Mouse (Mus musculus) midbrain, embryonic 10.5 days (tissue): ENCODE data around the gene Copa. TPM values are rescaled to one million over a fixed set of nuclear protein-coding genes. Genes with fewer than 3 reads are reported as not detected.

Experiments
- DNase-seq: peaks from one replicate; pipeline ENCODE4 v3.0.0-alpha.2; 2017; ENCODE audit warnings: low spot score
- H3K27ac ChIP-seq: fragments of 300-500 bp; sonication (generic); replicated peaks from 2 replicates; pipeline ENCODE4 v1.5.1; 2016; ENCODE audit warnings: mild to moderate bottlenecking
- H3K27me3 ChIP-seq: fragments of 300-500 bp; sonication (generic); 2 replicates; pipeline ENCODE4 v1.6.1; 2016; ENCODE audit warnings: low read depth, mild to moderate bottlenecking; ENCODE audit not compliant: poor library complexity, severe bottlenecking
- H3K36me3 ChIP-seq: fragments of 300-500 bp; sonication (generic); 2 replicates; pipeline ENCODE4 v1.6.1; 2016; ENCODE audit warnings: mild to moderate bottlenecking, moderate library complexity
- H3K4me1 ChIP-seq: fragments of 300-500 bp; sonication (generic); 2 replicates; pipeline ENCODE4 v1.6.1; 2016
- H3K4me3 ChIP-seq: fragments of 300-500 bp; sonication (generic); 2 replicates; pipeline ENCODE4 v1.5.1; 2016; ENCODE audit warnings: mild to moderate bottlenecking, moderate library complexity
- H3K9me3 ChIP-seq: fragments of 300-500 bp; sonication (generic); replicated peaks from 2 replicates; pipeline ENCODE4 v1.6.1; 2016; ENCODE audit warnings: mild to moderate bottlenecking
- WGBS: fragments of 180-500 bp; shearing (Covaris S2); methylation state at CpG from one replicate; pipeline ENCODE4 v1.1.7; 2016; 5-methylcytosine and 5-hydroxymethylcytosine counted together
- polyA plus RNA-seq: library from polyadenylated mRNA; unstranded; fragments of >200 nt; fragmentation: Nextera tagmentation; extraction: Ambion mirVana; gene quantifications from 2 replicates; pipeline ENCODE4 v1.2.1, GENCODE M21; 2016

Gene Copa
- polyA plus RNA-seq, 1 experiment from 2014 or later, result 175 TPM

DNA sequence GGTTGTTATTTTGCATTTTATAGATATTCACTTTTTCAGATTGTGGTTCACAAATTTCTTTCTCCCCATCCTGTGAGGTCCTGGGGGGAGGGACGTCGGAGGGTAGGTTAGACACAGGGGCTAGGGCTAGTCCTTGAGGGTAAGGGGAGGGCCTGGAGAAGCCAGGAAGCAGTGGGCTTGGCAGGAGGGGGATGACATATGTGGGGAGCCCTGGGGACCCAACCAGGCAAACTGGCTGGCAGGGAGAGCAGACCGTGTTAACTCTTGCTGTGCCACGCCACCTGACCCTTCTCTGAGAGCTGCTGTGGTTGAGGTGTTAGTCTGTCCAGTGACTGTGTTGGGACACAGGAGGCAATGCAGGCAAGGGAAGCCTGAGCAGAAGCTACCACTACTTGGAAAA, 21.7 kb upstream of the Copa start:
- WGBS, result 59% methylated on average over 4 of the region's 4 CpGs
- no peak for DNase-seq
- peak overlapping the region; percentile 84 for H3K27ac ChIP-seq

DNA sequence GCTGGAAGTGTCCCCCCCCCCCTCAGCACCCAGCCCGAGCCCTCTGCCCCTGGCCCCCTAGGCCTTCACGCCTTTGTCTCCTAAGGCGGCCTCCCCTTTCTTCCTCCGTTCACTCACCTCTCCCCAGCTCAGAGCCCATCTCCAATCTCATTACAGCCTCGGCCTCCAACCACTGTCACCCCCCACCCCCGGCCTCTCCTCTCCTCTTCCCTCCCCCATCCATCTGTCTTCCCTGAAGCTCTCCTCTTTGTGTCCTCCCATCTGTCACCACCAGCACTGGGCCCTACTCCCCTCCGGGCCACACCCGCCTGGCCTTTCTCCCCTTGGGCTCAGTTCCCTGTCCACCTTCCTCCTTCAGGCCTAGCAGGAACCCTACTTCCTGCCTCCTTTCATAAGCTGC, 21.1 kb upstream of the Copa start:
- no peaks in the 10 kb centered on the region for H3K9me3 ChIP-seq
- H3K27ac ChIP-seq, result peak overlapping the region; percentile 84
- peaks cover 71% of the 10 kb centered on the region for H3K4me1 ChIP-seq
- DNase-seq, result no peak
- H3K4me3 ChIP-seq, result peak overlapping the region; percentile 3; the same call in 1 of the 2 replicates
- peaks cover 25% of the 10 kb centered on the region for H3K36me3 ChIP-seq
- H3K27me3 ChIP-seq, result peaks cover 10% of the 10 kb centered on the region; the same call in 1 of the 2 replicates
- 32% methylated on average over 8 of the region's 8 CpGs for WGBS

More for the DNA sequence above, 21.7 kb upstream of the Copa start:
- Histone ChIP-seq H3K4me3 (0 out of 2 replicates have a peak overlapping the region, but pooled peaks have one; percentile 3), H3K36me3 (peaks cover 20% of the 10 kb centered on the region), H3K9me3 (no peaks in the 10 kb centered on the region), H3K4me1 (peaks cover 71% of the 10 kb centered on the region), H3K27me3 (peaks cover 16% of the 10 kb centered on the region)

DNA sequence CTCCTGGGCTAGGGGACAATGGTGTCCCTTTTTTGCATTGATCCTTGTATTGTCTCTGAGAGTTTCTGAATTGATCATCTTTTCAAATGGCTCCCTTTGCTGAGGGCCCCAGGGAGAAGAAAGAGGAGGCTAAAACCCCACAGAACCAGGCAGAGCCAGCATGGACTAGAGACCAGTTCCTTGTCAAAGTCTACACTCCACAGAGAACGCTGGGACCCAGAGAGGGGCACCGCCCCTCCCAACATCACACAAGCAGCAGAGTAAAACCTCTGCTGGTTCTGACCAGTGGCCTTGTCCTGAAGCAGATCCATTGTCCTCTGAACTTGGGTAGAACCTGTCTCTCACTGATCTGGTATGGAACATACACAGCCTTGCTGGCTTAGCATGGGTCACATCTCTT, 20.2 kb upstream of the Copa start:
- Histone ChIP-seq H3K4me1 (peaks cover 69% of the 10 kb centered on the region), H3K9me3 (no peaks in the 10 kb centered on the region), H3K4me3 (no peak overlapping the region), H3K36me3 (peaks cover 34% of the 10 kb centered on the region), H3K27ac (peak overlapping the region; percentile 84), H3K27me3 (peaks cover 1% of the 10 kb centered on the region; the same call in 1 of the 2 replicates)
- WGBS, result 85% methylated on average over 2 of the region's 2 CpGs
- no peak for DNase-seq

DNA sequence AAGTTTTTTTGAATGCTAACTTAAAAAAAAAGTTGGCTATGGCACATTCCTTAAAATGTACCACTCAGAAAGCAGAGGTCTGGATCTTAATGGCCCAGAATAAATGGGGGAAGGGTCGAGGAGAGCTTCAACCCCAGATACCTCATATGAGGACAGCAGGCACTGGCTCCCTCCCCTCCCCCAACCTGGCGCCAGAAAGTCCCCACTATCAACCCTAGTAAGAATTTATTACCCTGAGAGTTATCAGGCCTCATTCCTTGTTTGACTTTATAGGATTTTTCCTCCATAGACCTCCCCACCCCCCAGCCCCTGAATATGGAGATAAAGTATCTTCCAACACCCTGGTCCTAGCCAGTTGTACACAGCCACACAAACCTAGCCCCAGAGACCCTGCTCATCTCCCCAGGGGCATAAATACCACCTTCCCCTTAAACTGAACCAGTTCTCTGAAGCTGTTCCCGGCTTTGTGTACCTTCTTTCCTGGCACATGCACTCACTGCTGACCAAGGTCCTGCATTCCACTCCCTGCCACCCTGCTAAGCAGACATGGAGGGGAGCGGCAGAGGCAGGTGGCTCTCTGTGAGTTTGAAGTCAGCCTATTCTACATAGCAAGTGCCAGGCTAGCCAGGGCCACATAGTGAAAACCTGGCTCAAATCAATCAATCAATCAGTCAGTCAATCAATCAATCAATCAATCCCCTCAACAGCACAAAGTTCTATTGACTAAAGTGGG, 18.9 kb upstream of the Copa start:
- Histone ChIP-seq H3K27ac (0 out of 2 replicates have a peak overlapping the region, but pooled peaks have one; percentile 18), H3K4me3 (no peak overlapping the region), H3K4me1 (peaks cover 56% of the 10 kb centered on the region), H3K9me3 (no peaks in the 10 kb centered on the region), H3K27me3 (no peaks in the 10 kb centered on the region), H3K36me3 (peaks cover 48% of the 10 kb centered on the region)
- WGBS, result 63% methylated on average over 4 of the region's 4 CpGs
- no peak for DNase-seq

DNA sequence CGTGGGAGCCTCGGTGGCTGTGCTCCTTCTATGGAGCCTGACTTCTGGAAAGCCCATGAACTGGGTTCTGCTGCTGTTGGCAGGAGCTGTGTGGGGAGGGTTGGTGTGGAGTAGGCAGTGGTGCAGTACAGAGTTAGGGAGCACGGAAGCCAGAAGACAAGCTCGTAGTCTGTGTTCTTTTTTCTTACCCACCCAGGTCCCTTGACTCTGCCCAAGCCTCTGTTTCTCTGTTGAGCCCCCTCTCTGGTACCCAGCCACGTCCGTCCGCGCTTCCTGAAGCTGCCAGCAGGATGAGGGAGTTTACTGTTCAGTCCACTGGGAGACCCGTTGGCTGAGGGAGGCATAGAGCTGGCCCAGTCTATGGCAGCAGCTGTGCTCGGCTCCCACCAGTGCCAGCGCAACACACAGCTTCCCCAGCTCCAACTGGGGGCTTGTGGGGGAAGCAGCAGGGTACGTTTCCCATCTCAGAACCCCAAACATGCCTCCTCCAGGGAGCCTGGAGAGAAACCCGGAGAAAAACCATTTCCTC, 17.7 kb upstream of the Copa start:
- H3K9me3 ChIP-seq, result no peaks in the 10 kb centered on the region
- H3K4me3 ChIP-seq, result no peak overlapping the region
- H3K36me3 ChIP-seq, result peaks cover 60% of the 10 kb centered on the region
- peak overlapping the region; percentile 63; the same call in 1 of the 2 replicates for H3K27ac ChIP-seq
- WGBS, result 71% methylated on average over 13 of the region's 13 CpGs
- no peaks in the 10 kb centered on the region for H3K27me3 ChIP-seq
- DNase-seq, result no peak
- H3K4me1 ChIP-seq, result peaks cover 45% of the 10 kb centered on the region

DNA sequence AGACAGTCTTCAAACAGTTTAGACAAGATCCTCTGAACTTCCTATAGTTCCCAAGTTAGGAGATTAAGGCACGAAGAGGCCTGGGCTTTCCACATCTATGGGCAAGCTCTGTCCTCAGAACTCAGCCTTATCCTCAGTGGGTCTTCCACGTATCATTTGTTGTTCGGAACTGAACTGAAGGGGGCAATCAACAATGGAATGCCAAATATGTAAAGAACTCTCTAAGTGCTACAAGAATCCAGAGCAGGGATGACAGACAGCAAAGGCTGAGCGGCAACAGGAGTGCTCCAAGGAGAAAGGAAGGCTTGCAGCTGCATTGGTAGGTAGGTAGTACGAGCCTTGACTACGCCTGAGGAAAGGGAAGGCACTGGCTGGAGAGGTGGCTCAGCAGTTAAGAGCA, 12.1 kb upstream of the Copa start:
- 78% methylated on average over 6 of the region's 6 CpGs for WGBS
- Histone ChIP-seq H3K36me3 (peaks cover 100% of the 10 kb centered on the region), H3K4me3 (no peak overlapping the region)

DNA sequence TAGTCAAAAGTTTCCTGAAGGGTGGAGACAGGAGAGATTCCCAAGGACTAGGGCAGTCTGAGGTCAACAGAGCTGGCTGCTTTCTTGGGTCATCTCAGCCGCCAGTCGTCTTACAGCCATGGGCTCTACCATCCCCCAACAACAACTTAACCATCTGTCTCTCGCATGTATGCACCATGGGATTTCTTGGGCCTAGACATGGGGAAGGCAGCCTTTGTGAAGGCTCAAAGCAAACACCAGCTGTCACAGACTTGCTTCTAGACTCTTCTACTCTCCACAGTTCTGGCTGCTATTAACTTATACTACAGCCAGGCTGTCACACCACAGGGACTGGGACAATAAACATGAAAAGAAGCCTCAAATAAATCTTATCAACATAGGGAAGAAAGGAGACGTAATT, 10.8 kb upstream of the Copa start:
- WGBS, result 74% methylated on average over 4 of the region's 4 CpGs
- Histone ChIP-seq H3K4me1 (no peaks in the 10 kb centered on the region), H3K27ac (peak overlapping the region; percentile 50; the same call in 1 of the 2 replicates), H3K9me3 (no peaks in the 10 kb centered on the region), H3K27me3 (no peaks in the 10 kb centered on the region), H3K36me3 (peaks cover 100% of the 10 kb centered on the region), H3K4me3 (no peak overlapping the region)
- no peak for DNase-seq

More for the DNA sequence above, 12.1 kb upstream of the Copa start:
- H3K27ac ChIP-seq, result no peak overlapping the region
- no peaks in the 10 kb centered on the region for H3K9me3 ChIP-seq
- no peaks in the 10 kb centered on the region for H3K27me3 ChIP-seq
- no peak for DNase-seq
- 0 out of 2 replicates have a peak, but pooled peaks cover under 1% of the 10 kb centered on the region for H3K4me1 ChIP-seq

DNA sequence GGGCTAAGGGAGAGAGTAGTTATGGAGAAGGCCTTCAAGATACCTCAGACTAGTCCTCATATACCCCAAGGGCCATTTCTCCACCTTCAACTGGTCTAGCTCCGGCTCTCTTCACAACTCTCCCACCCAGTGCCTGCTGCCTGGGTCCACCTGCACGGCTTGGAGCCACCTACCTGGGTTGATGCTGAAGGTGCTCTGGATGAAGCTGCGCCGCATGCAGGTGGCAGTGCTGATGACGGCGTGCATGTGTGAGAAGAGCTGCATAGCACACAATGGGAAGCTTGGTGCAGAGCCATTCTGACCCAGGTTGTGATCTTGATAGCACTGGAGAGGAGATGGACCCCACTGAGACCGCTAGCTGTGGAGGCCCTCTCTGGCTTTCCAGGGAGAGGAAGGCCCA, 9.7 kb upstream of the Copa start:
- WGBS, result 95% methylated on average over 7 of the region's 7 CpGs

DNA sequence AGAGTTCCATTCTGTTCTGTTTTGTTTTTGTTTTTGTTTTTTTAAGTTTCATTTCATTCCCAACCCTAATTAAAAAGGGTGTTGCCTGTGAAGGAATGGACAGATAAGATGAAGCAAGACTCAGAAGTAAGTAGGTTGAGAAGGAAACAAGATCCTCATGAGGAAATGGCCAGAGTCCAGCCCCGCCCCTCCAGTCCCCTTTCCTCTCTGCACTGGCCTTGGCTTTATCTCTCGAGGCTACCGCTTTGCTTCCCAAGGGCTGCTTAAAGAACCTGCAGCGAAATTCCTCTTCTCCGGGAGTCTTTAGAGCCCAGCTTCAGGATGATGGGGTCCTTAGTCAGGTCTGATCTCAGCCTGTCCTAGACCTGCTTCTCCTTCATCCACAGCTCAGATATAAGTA, 4.3 kb upstream of the Copa start:
- Histone ChIP-seq H3K36me3 (peaks cover 80% of the 10 kb centered on the region), H3K27me3 (no peaks in the 10 kb centered on the region), H3K27ac (no peak overlapping the region), H3K4me3 (no peak overlapping the region), H3K9me3 (no peaks in the 10 kb centered on the region), H3K4me1 (peaks cover 12% of the 10 kb centered on the region)
- no peak for DNase-seq
- WGBS, result 79% methylated on average over 5 of the region's 5 CpGs

More for the DNA sequence above, 9.7 kb upstream of the Copa start:
- H3K27ac ChIP-seq, result peak overlapping the region; percentile 50
- no peak for DNase-seq
- no peak overlapping the region for H3K4me3 ChIP-seq
- no peaks in the 10 kb centered on the region for H3K9me3 ChIP-seq
- H3K27me3 ChIP-seq, result no peaks in the 10 kb centered on the region
- no peaks in the 10 kb centered on the region for H3K4me1 ChIP-seq
- peaks cover 100% of the 10 kb centered on the region for H3K36me3 ChIP-seq

DNA sequence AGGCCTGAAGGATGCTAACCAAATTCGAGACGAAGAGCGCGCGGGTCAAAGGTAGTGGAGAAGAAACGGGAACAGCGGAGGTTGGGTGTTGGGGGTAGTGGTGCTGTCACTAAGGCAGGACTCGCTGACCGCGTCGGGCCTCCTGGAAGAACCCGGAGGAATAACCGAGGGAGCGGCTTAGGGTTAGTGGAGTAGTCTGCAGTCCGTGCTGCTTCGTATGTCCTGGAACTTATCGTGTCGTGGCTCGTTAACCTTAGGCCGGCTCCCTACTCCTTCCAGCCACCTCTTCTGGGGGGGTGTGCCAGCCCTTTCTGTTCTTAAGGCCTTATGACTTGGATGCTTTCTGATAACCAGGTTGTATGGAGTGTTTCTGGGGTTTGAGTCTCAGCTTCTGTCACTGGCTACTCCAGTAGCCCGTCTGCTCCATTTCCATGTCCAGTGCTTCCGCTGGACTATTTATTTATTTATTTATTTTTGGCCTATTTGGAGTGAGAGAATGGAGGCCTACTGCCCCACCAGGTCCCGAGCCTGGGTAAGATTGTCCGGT, 643 bp downstream of the Copa start:
- peak overlapping the region; percentile 83 for H3K4me3 ChIP-seq
- H3K4me1 ChIP-seq, result peaks cover 30% of the 10 kb centered on the region
- no peaks in the 10 kb centered on the region for H3K27me3 ChIP-seq
- 4% methylated on average over 24 of the region's 24 CpGs for WGBS
- H3K36me3 ChIP-seq, result peaks cover 31% of the 10 kb centered on the region
- peak overlapping the region; percentile 94 for H3K27ac ChIP-seq
- DNase-seq, result no peak
- H3K9me3 ChIP-seq, result no peaks in the 10 kb centered on the region

DNA sequence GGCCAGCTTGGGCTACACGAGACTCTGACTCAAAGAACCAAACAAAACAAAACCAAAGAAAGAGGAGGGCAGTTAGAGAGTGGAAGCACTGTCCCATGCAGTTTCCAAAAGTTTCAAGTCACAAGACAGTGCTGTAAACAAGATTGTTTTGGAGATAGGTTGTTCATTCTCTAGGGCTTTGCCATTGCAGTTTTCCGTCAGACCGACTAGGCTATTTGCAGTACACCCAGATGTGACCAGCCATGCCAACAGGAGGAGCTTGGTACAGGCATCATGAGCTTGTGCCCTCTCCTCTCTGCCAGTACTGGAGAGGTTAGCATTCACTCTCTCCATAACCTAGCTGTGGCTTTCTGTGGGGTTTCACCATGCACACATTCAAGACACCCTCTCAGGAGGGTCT, 11.2 kb downstream of the Copa start:
- Histone ChIP-seq H3K36me3 (peaks cover 96% of the 10 kb centered on the region), H3K27ac (no peak overlapping the region)
- DNase-seq, result no peak

DNA sequence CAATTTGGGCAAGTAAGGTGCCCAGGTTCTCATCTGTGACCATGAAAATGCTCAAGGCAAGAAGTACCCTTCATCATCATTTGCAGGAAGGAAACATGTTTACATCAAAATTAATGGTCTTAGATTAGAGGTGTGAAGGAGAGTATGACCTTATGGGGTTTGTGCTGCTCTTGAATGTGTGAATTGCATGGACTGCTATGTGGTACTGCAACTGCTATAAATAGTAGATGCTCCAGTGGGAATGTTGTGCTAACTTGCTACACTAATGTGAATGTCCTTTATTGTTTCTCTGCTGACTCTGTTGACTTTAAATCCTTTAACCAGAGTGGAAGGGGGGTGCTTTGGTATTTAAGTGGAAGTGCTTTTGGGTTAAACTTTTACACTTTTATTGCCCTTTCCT, 12.0 kb downstream of the Copa start:
- H3K36me3 ChIP-seq, result peaks cover 96% of the 10 kb centered on the region
- no peaks in the 10 kb centered on the region for H3K9me3 ChIP-seq
- DNase-seq, result no peak
- no peaks in the 10 kb centered on the region for H3K27me3 ChIP-seq
- H3K27ac ChIP-seq, result no peak overlapping the region
- peaks cover 14% of the 10 kb centered on the region for H3K4me1 ChIP-seq
- no peak overlapping the region for H3K4me3 ChIP-seq

More for the DNA sequence above, 11.2 kb downstream of the Copa start:
- H3K4me3 ChIP-seq, result no peak overlapping the region
- H3K27me3 ChIP-seq, result no peaks in the 10 kb centered on the region
- WGBS, result 78% methylated on average over 3 of the region's 3 CpGs
- H3K4me1 ChIP-seq, result peaks cover 14% of the 10 kb centered on the region
- H3K9me3 ChIP-seq, result no peaks in the 10 kb centered on the region

DNA sequence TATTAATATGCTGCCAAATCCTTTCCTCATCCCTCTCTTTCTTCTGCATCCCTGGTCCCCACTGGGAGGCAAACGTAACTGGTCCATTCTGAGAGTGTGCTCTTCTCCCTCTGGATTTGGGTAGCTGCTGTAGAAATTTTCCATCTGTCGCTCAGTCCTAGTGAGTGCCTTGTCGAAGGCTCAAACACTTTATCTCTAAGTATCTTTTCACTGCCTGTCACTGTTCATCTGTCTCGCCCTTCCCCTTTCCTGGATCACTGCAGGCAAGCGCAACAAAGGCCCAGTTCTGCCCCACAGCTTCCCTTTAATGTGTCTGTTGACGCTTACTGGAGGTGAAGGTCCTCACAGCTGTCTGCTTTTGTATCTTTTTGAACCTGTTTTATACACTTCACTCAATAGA, 12.9 kb downstream of the Copa start:
- Histone ChIP-seq H3K27me3 (no peaks in the 10 kb centered on the region), H3K4me3 (no peak overlapping the region), H3K27ac (no peak overlapping the region), H3K36me3 (peaks cover 96% of the 10 kb centered on the region), H3K9me3 (no peaks in the 10 kb centered on the region), H3K4me1 (peaks cover 14% of the 10 kb centered on the region)
- DNase-seq, result peak; percentile 28
- WGBS, result 55% methylated on average over 6 of the region's 6 CpGs
